Comparison of ENCODE assay signal across 14 mouse cellular contexts in genomic region chr7:80558572-80558971, GRCm38 (mm10).
"Had no signal": no experiment of that assay in that cellular context is flagged by ENCODE, and none has a peak within 500 bp of the region (broad histone marks: within the 10 kb centered on the region; RNA-seq: fewer than 3 reads in every experiment).

No protein-coding gene starts in this region.

- H3K36me3 ChIP-seq: limb, embryonic 13.5 days; midbrain, embryonic 10.5 days; neural tube, embryonic 12.5 days had no signal

- H3K9me3 ChIP-seq: limb, embryonic 13.5 days; midbrain, embryonic 10.5 days; neural tube, embryonic 12.5 days had no signal

- H3K27ac ChIP-seq: layer of hippocampus, adult 2 months; limb, embryonic 13.5 days; liver, embryonic 14.5 days; midbrain, embryonic 10.5 days; neural tube, embryonic 12.5 days had no signal

- H3K9ac ChIP-seq: limb, embryonic 13.5 days; liver, embryonic 14.5 days; neural tube, embryonic 12.5 days had no signal

- ATAC-seq: intestine, postnatal 0 days had no signal

- H3K4me1 ChIP-seq: midbrain, embryonic 10.5 days; neural tube, embryonic 12.5 days had no signal

- H3K27me3 ChIP-seq: limb, embryonic 13.5 days; neural tube, embryonic 12.5 days had no signal

- H3K4me2 ChIP-seq: limb, embryonic 13.5 days; neural tube, embryonic 12.5 days had no signal

- H3K4me3 ChIP-seq: layer of hippocampus, adult 2 months; limb, embryonic 13.5 days; midbrain, embryonic 10.5 days; myocyte; neural tube, embryonic 12.5 days had no signal

- DNase-seq: kidney, adult 8-10 months; kidney, postnatal 10 days; left cerebral cortex, postnatal 4 days; lung, adult 18-20 months; midbrain, embryonic 14.5 days; thymus, adult 2 months; thymus, postnatal 36 days had no signal
